Mouse (Mus musculus): ENCODE measurements at regions not wholly inside any gene's neighbourhood (a gene's known extent, or its start where the extent isn't known, plus 50 kb on each side); places are given as distances from the start of the nearest gene placed in this dataset.

DNA sequence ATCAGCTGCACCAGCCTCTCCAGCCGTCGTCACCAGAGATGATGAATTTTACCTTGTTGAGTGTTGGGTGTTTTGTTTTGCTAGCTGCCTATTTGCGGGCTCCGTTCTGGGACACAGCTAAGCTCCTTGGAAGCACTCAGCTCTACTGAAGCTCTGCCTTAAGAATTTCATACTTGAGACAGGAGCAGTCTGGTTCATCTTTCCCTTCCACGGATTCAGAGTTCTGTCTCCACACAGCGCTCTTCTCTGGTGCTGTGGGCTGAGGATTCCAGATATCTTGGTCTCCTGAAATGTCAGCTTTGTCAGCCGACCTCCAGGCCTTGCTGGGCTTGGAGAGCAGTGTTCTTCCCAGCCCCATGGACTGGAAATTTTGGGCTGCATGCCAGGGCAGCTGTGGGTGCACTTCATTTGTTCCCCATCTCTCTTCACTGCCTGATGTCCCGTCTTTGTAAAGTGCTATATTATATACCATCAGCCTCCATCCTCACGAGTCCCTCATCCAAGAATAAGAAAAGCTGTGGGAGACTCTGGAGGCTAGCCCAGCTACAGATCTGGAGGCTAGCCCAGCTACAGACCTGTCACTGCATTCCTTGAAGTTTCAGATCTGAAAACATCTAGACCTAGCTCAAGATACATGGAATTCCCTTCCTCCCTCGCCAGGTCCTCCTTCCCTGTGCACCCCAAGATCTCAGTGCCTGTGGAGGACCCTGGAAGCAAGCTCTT lies 337.0 kb downstream of the Ptpru start:
- Histone ChIP-seq H3K27ac (ENCODE audit: insufficient read depth, low read depth, low read length) (no peak overlapping the region), H3K4me3 (ENCODE audit: insufficient read depth, low read length) (no peak overlapping the region), H3K4me1 (ENCODE audit: control insufficient read depth, insufficient read depth, low read length) (no peaks in the 10 kb centered on the region)
- TF ChIP-seq CTCF (IDR thresholded peaks at IDR 0.05; ENCODE audit: low read depth, low read length) (no peak), POLR2A (IDR thresholded peaks at IDR 0.05; ENCODE audit: borderline replicate concordance, low read depth, low read length) (no peak)

DNA sequence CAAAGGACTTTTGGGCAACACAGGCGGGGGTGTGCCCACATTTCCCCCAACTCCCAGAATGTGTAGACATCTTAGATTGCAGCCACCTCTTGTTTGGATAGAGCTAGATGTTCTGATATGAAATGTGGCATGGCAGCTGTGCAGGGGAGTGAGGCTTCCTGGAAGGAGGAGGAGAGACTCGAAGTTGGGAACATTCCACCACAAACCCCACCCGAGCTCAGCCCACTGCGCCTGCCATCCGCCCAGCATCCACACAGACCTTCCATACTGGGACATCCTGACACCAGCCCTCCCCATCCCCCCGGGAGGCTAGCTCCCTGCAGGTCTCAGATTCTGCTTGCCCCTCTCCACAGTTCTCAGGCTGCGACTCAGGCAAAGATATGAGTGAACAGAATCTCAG lies 329.9 kb downstream of the Ptpru start:
- no peak overlapping the region for H3K27ac ChIP-seq (ENCODE audit: insufficient read depth, low read depth, low read length)
- H3K4me1 ChIP-seq (ENCODE audit: control insufficient read depth, insufficient read depth, low read length) = no peaks in the 10 kb centered on the region
- TF ChIP-seq CTCF (IDR thresholded peaks at IDR 0.05; ENCODE audit: low read depth, low read length) = no peak
- no peak for TF ChIP-seq POLR2A (IDR thresholded peaks at IDR 0.05; ENCODE audit: borderline replicate concordance, low read depth, low read length)
- H3K4me3 ChIP-seq (ENCODE audit: insufficient read depth, low read length) = no peak overlapping the region

DNA sequence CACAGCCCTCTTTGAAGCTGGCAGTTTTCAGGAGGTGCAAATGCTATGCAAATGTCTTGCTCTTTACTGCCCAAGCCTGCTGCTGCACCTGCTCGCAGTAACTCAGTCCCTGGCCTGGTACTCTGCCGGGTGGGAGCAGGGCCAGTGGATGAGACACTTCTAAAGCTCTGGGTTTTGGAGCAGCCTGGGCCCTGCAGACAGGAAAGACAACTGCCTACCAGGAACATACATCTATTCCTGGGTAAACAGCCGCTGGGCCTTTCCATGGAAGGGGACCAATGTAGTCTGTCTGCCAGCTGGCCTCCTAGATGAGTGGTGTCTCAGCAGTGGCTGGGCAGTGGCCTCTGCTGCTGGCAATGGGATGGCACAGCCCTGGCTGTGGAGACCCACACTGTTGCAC lies 326.5 kb downstream of the Ptpru start:
- TF ChIP-seq CTCF (IDR thresholded peaks at IDR 0.05; ENCODE audit: low read depth, low read length) (no peak), POLR2A (IDR thresholded peaks at IDR 0.05; ENCODE audit: borderline replicate concordance, low read depth, low read length) (no peak)
- Histone ChIP-seq H3K4me3 (ENCODE audit: insufficient read depth, low read length) (no peak overlapping the region), H3K4me1 (ENCODE audit: control insufficient read depth, insufficient read depth, low read length) (no peaks in the 10 kb centered on the region), H3K27ac (ENCODE audit: insufficient read depth, low read depth, low read length) (no peak overlapping the region)

DNA sequence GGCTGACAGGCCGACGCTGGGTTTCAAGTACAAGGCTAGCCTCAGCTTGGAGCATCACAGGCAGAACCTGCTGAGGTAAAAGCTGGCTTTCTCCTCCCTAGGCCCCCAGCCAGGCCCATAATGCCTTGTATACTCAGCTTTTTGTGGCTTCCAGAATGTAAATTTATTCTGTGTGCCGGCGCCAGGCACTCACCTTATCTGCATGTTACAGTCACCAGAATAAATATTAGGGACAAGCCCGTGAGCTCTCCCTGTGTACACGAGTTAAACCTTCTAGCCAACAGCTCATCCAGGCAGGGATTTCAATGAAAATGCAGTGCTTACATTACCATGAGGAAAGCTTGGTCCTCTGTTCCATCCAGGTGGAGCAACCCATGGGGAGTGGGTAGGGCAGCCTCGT lies 325.3 kb downstream of the Ptpru start:
- no peak overlapping the region for H3K4me3 ChIP-seq (ENCODE audit: insufficient read depth, low read length)
- no peak overlapping the region for H3K27ac ChIP-seq (ENCODE audit: insufficient read depth, low read depth, low read length)
- TF ChIP-seq POLR2A (IDR thresholded peaks at IDR 0.05; ENCODE audit: borderline replicate concordance, low read depth, low read length) (no peak), CTCF (IDR thresholded peaks at IDR 0.05; ENCODE audit: low read depth, low read length) (no peak)
- no peaks in the 10 kb centered on the region for H3K4me1 ChIP-seq (ENCODE audit: control insufficient read depth, insufficient read depth, low read length)

DNA sequence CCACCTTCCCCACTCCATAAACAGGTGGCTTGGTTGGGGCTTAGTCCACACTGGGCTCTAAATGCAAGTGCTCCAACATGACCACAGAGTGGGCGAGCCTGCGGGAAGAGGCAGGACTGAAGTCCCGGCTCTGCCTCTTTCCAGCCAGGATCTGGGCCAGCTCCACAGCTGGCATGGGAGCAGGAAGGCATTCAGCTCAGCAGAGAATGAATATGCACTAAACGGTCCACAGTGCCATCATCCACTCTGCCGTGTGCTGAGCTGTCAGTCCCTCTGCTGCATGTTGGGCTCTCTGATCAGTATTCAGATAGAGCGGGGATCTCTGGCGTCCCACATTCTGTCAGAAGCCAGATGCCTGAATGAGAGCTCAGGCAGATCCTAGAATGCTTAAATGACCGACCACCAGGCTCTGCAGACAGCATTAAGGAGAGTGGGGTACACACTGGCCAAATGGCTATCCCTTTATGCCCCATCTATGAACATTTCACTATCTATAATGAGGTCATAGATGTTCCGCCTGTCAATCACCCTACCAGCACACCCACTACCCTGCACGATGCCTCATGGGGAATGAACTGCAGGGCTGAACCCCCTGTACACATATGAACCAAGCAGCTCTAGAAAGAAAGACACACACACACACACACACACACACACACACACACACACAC lies 317.3 kb downstream of the Ptpru start:
- Histone ChIP-seq H3K4me3 (ENCODE audit: insufficient read depth, low read length) (no peak overlapping the region), H3K4me1 (ENCODE audit: control insufficient read depth, insufficient read depth, low read length) (no peaks in the 10 kb centered on the region), H3K27ac (ENCODE audit: insufficient read depth, low read depth, low read length) (no peak overlapping the region)
- TF ChIP-seq POLR2A (IDR thresholded peaks at IDR 0.05; ENCODE audit: borderline replicate concordance, low read depth, low read length) = no peak
- TF ChIP-seq CTCF (IDR thresholded peaks at IDR 0.05; ENCODE audit: low read depth, low read length) = no peak

DNA sequence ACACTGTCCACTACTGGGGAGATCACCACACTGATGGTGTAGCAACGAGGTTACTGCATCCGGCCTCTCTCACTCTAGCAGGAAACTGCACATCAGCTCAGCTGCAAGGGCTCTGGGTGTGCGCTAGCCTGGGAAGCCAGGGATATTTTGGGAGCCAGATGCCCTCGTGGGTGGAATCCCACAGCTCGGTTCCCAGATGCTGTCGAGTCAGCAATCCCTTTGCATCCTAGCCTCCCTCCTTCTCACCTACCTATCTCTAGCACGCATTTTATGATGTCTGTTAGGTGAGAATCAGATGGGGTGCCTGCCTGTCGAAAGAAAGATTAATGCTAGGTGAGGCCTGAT lies 316.8 kb downstream of the Ptpru start:
- no peaks in the 10 kb centered on the region for H3K4me1 ChIP-seq (ENCODE audit: control insufficient read depth, insufficient read depth, low read length)
- TF ChIP-seq POLR2A (IDR thresholded peaks at IDR 0.05; ENCODE audit: borderline replicate concordance, low read depth, low read length) (no peak), CTCF (IDR thresholded peaks at IDR 0.05; ENCODE audit: low read depth, low read length) (no peak)
- H3K27ac ChIP-seq (ENCODE audit: insufficient read depth, low read depth, low read length) = no peak overlapping the region
- H3K4me3 ChIP-seq (ENCODE audit: insufficient read depth, low read length) = no peak overlapping the region

DNA sequence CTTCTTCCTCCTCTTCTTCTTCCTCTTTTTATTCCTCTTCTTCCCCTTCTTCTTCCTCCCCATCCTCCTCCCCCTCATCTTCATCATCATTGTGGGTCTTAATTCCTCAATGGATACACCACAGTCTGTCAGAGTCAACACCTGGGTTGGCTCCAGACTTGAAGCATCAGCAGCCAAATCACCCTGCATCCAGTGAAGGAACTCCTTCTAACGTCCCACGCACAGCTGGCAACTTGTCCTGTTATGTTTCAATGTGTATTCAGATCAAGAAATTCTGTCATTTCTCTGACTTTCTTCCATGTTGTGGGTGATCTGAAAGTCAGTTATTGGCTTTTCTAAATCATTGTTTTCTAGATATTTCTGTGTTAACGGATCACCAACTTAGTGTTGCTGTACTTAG lies 312.9 kb downstream of the Ptpru start:
- TF ChIP-seq POLR2A (IDR thresholded peaks at IDR 0.05; ENCODE audit: borderline replicate concordance, low read depth, low read length) (no peak), CTCF (IDR thresholded peaks at IDR 0.05; ENCODE audit: low read depth, low read length) (no peak)
- H3K4me1 ChIP-seq (ENCODE audit: control insufficient read depth, insufficient read depth, low read length) = no peaks in the 10 kb centered on the region
- no peak overlapping the region for H3K27ac ChIP-seq (ENCODE audit: insufficient read depth, low read depth, low read length)
- no peak overlapping the region for H3K4me3 ChIP-seq (ENCODE audit: insufficient read depth, low read length)

DNA sequence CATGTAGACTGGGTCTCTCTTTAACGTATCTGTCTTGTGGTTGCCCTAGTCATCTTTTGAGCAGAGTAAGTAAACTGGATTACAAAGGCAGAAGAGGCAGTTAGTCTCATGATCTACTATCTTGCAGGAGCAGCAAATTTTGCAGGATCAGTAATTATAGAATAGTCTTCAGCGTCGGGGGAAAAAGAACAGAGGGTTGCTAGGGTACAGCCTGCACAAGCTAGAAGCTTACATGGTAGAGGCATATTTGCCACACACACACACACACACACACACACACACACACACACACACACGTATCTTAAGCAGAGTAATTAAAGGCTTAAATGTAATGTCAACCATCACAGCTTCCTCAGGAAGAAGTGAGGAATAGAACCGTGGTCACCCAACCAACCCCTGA lies 307.6 kb downstream of the Ptpru start:
- Histone ChIP-seq H3K4me1 (ENCODE audit: control insufficient read depth, insufficient read depth, low read length) (no peaks in the 10 kb centered on the region), H3K4me3 (ENCODE audit: insufficient read depth, low read length) (no peak overlapping the region), H3K27ac (ENCODE audit: insufficient read depth, low read depth, low read length) (no peak overlapping the region)
- TF ChIP-seq POLR2A (IDR thresholded peaks at IDR 0.05; ENCODE audit: borderline replicate concordance, low read depth, low read length) (no peak), CTCF (IDR thresholded peaks at IDR 0.05; ENCODE audit: low read depth, low read length) (no peak)

DNA sequence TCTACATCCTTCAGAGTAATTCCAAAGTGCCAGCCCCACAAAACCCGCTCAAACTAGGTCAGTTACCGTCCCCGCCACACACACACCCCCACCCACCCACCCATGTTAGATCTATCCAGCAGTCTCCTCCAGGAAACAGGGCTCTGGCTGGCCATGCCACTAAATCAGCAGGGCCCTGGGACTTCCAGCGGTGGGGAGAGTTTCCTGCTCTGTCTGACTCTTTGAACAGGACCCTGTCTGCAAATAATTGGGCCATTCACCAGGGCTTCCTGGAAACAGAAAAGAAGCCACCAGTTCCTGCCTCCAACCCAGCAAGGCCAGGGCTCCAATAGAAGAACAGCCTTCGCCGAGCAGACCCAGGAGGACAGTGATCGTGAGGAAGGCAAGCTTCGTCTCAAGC lies 307.1 kb downstream of the Ptpru start:
- Histone ChIP-seq H3K4me3 (ENCODE audit: insufficient read depth, low read length) (no peak overlapping the region), H3K4me1 (ENCODE audit: control insufficient read depth, insufficient read depth, low read length) (no peaks in the 10 kb centered on the region), H3K27ac (ENCODE audit: insufficient read depth, low read depth, low read length) (no peak overlapping the region)
- no peak for TF ChIP-seq CTCF (IDR thresholded peaks at IDR 0.05; ENCODE audit: low read depth, low read length)
- no peak for TF ChIP-seq POLR2A (IDR thresholded peaks at IDR 0.05; ENCODE audit: borderline replicate concordance, low read depth, low read length)

DNA sequence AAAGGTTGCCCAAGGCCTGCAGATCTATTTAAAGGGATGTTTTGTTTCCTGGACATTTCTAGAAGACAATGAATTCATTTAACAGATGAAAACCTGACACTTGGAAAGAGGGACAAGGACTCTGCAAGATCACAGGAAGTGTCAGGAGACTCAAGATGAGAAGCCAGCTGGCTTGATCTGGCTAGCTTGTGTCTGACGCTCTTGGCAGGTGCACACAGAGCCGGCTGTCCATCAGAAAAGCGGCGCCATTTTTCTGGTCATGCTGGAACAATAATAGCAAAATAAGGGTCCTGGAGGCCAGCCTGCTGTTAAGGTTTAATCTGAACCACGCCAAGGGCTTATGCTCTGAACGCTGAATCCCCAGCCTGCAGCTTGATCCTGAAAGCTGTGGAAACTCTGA lies 303.3 kb downstream of the Ptpru start:
- H3K27ac ChIP-seq (ENCODE audit: insufficient read depth, low read depth, low read length) = no peak overlapping the region
- no peaks in the 10 kb centered on the region for H3K4me1 ChIP-seq (ENCODE audit: control insufficient read depth, insufficient read depth, low read length)
- TF ChIP-seq POLR2A (IDR thresholded peaks at IDR 0.05; ENCODE audit: borderline replicate concordance, low read depth, low read length) (no peak), CTCF (IDR thresholded peaks at IDR 0.05; ENCODE audit: low read depth, low read length) (no peak)
- H3K4me3 ChIP-seq (ENCODE audit: insufficient read depth, low read length) = no peak overlapping the region

All from bone marrow macrophage, adult 2 months (primary cell).